Mouse (Mus musculus) urinary bladder, postnatal 4 days (tissue): ENCODE results near the gene Ube2l3.
"Not testable (repeated sequence)": the region's sequence is repeated elsewhere in the genome, so short reads cannot be mapped to it uniquely, and the experiment has no call there.

Experiments
- DNase-seq, 2 experiments: peaks; one replicate each; pipeline ENCODE4 v3.0.0; 2021 to 2022; ENCODE audit warnings: low spot score in 2 of 2

Ube2l3 gene

DNA sequence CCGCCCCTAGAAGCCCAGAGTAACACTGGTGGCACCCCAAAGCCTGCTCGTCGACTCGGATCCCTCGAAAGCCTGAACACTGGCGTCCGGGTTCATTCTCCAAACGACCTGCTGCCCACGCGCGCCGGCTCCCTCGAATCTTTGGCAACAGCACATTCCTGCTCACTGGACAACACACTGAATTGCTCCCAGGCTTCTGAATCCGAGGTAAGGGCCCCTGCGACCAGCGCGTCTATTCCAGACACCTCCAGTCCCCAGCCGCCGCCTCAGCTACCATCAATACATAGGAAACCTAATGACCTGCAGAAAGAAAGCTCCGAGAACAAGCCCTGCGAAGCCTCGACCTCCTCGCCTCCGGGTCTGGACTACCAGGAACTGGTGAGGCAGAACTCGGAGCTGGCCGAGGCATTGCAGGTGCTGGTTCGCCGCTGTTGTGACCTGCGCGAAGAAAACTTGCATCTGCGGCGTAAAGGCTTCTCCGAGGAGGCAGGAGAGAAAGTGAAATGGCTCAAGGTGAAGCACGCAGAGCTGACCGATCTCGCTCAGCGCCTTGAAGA is 7.0 kb upstream of the Ube2l3 start:
- peak; percentile 28 to 58 for DNase-seq

- peak; percentile 77 to 85 for DNase-seq
Measured at GRCm38 (mm10) chr16:17208389-17209361, 6.2 kb upstream of the Ube2l3 start, which contains the start of gene Rimbp3. TSS of gene Rimbp3 (plus strand) at chr16:17208603.

GRCm38 (mm10) chr16:17204990-17205389 is 2.5 kb upstream of the Ube2l3 start:
- no peak for DNase-seq

DNA sequence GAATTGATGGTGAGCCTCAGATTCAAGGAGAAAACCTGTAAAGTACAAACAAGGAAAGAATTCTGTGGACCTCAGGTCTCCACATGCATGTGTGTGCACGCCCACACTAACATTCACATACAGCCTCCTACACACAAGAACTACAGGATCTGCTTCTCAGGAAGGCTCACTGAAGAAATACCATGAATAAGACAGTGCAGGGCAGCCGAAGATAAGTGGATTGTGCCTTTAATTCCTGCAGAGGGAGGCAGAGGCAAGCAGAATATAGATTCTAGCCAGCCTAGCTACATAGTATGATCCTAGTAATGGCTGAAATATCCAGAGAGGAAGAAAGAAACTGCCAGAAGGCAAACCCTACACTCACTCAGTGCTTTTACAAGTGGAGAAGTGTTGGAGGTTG is 472 bp downstream of the Ube2l3 start:
- DNase-seq: no peak

DNA sequence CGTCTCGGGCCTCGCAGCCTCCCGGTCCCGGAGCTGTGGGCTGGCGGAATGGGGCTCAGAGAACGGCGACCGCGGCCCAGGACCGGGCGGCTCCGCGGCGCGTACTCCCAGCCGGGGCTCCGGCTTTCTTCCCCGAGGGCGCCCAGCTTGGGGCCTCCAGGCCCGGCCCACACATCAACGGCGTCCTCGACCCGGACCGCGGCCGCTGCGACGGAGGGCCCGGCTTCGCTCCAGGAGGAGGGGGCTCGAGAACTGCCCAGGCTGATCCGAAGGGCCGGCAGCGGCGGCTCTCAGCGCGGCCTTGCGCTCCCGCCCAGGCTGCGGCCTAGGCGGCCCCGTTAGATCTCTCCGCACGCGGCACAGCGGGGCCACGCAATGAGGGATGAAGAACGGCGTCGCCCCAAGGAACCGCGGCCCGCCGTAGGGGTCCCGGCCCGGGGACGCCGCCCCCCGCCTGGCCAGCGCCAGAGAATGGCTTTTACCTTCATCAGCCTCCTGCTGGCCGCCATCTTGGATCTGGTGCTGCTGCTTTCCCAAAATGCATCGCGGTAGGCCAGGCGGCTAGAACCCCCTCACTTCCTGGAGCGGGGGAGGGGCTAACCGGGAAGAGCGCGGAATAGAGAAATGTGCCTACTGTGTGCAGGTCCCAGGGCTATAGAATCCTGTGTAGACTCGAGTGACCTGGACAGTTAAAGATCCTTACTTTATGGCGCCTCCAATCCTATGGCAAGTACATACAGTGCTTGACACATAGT is 1.3 kb downstream of the Ube2l3 start:
- peak; percentile 75 to 84 for DNase-seq

GRCm38 (mm10) chr16:17200121-17200952 is 2.1 kb downstream of the Ube2l3 start:
- DNase-seq: no peak

- DNase-seq: no peak
Measured at GRCm38 (mm10) chr16:17193823-17194222, 8.6 kb downstream of the Ube2l3 start.

- DNase-seq: no peak
Measured at GRCm38 (mm10) chr16:17185475-17185874, 17.0 kb downstream of the Ube2l3 start.

- DNase-seq: no peak
Measured at GRCm38 (mm10) chr16:17183003-17183402, 19.4 kb downstream of the Ube2l3 start.

- DNase-seq: no peak
Measured at GRCm38 (mm10) chr16:17182136-17182535, 20.3 kb downstream of the Ube2l3 start.

DNA sequence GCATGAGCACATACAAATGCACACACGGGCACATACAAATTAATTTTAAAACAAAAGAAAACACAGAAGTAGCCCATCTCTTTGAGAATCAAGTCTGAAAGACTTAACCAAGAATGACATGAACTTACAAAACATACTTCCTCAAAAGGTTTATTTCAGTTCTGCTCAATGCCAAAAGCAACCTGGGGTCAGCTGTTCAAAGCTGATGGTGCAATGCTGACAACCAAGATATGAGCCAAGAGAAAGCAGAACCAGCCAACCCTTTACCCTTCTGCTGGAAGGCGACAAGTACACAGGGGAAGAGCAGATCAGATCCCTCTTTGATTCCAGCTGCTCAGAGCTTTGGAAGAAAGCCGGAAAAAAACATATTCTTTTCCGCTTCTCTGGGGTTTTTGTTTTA is 21.1 kb downstream of the Ube2l3 start:
- DNase-seq: no peak

GRCm38 (mm10) chr16:17179706-17180105 is 22.7 kb downstream of the Ube2l3 start:
- no peak for DNase-seq

- DNase-seq: no peak
Measured at GRCm38 (mm10) chr16:17177623-17178170, 24.8 kb downstream of the Ube2l3 start.

GRCm38 (mm10) chr16:17175765-17176164 is 26.7 kb downstream of the Ube2l3 start:
- DNase-seq: no peak

DNA sequence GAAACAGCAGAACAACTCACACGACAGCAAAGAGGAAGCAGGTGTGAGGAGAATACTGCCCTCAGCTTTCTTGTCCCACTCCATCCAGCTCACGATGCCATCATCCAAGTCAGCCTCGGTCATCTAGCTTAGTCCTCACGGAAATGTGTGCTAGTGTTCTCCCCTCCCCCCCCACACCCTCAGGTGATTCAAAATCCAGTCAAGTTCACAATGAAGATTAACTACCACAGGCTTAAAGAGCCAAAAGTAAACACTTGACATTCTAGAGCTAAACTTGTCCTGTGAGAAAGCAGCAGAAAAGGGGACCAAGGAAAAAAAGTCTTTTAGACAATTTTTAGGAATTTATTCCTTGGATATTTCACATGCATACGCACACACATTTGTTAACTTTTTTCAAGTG is 34.4 kb downstream of the Ube2l3 start:
- no peak for DNase-seq

DNA sequence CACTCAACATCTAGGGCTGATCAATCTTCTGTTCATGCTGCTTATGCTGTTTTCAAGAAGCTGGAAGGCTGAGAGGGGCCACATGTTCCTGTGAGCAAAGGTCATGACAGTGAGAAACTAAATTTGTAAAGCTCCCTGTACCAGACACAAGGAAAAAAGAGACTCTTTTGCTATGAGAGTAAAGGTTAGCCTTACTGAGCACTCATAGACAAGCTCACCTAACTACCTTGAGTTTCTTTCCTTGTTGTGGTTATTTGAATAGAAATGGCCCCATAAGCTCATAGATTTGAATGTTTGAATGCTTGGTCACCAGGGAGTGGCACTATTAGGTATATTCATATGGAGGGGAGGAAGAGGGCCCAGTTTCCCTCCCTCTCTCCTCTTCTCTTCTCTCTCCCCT is 35.3 kb downstream of the Ube2l3 start:
- no peak for DNase-seq

DNA sequence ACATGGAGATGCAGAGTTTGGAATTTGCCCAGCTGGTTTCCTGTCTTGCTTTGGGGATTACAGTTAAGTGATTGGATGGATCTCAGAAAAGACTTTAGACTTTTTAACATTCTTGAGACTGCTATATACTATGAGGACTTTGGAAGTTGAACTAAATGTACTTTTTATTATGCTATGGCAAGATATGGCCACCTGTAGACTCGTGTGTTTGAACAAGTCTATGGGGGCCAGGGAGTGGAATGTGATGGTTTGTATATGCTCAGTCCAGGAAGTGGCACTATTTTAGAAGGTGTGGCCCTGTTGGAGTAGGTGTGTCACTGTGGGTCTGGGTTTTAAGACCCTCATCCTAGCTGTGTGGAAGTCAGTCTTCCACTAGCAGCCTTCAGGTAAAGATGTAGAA is 37.0 kb downstream of the Ube2l3 start:
- not testable (repeated sequence) for DNase-seq

DNA sequence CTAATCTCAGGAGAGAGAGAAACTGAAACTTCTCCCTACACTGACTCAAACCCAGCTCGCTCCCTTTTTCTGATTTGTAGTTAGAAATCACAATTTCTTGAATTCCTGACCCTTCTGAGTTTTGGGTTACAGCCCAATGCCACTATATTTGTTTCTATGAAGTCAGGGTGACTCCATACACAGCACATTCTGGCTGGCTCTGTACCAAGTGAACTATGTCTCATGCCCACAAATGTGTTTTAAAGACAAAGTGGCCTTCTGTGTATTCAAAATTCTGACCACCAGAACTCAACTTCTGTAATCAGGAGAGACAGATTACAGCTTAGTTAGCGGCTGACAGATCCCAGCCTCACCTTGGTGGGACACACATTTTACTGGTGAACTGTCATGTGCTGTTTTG is 48.1 kb downstream of the Ube2l3 start:
- DNase-seq: no peak

GRCm38 (mm10) chr16:17151874-17152273 is 50.6 kb downstream of the Ube2l3 start:
- DNase-seq: no peak

DNA sequence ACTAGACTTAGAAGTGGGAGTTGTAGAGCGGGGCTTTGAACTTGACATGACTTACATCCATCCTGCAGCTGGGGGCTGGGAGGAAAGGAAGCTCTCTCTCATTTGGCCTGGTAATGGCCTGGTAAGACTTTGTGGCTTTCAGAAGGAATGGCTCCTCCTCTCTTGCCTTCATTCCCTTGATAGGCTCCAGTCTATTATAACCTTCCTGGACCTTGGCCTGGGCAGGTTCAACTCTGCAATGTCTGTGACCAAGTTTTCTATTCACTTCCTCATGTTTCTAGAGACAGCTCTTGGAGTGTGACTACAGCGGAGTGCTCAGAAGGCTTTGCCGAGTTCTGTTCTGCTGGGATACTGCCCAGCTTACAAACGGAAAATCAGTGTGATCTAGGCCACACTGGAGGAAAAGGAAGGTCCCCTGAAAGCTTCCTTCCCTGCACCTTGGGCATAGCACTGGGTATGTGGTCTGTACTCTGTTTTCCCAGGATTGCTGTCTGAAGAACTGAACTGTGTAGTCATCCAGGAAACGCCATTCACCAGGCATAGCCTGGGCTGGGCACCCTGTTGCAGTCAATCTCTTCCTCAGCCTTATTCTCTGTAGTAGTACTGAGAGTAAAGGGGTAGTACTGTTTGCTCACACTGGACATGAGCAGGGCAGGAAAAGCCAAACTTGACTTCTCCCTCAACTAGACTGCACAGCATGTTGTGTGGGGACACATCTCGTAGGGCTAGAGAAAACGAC is 51.8 kb downstream of the Ube2l3 start:
- DNase-seq: no peak
